Mouse (Mus musculus): Measurements from ENCODE around the gene Sprr2e.

Gene Sprr2e

DNA sequence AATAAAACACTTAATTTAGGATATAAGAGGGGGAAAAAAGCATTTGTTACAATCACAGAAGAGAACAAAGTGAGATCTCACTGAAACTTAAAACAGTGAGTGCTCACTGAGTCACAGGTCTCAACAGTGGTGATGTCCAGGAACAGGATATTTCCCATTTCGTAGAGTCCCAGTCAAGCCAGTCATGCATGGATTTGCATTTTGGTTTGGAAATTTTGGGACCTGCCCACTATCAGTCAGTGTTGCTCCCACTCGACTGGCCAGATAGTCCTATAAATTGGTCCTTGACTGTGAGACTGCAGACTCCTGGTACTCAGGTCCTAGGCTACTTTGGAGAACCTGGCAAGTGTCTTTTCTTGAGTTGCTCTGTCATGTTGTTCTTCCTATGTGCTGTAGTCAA lies at the start of gene Sprr2e:
Gene Sprr2e (plus strand): TSS at position 301 of the 400 bp plus-strand sequence.
- in situ Hi-C loops (cut with MboI, MseI) = loop anchor here (10.0 kb wide), 1 partner anchor 57 kb away; no protein-coding TSS in a partner anchor

DNA sequence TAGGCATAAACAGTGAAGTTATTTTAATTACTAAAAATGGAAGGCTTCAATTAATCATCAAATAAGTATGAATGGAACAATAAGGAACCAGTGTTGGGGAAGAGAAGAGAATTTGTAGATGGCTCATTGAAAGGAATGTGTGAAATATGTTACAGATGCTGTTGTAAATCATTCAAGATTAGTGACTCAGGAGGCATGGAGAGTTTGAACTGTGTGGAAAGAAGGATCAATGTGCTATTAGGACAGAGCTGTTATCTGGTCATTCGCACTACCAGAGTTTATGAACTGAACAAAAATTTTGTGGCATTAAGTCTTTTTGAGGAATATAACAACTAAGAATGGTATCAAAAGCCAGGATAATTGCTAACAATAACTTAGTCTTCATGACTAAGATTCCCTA lies 44.5 kb upstream of the Sprr2e start:
- in situ Hi-C loops (cut with MboI, MseI) = no loop called here

- in situ Hi-C loops (cut with MboI, MseI) = no loop called here
Observed at GRCm38 (mm10) chr3:92316320-92316719, 35.6 kb upstream of the Sprr2e start, which contains the start of gene Sprr2b. Gene Sprr2b (plus strand): TSS chr3:92316620.

DNA sequence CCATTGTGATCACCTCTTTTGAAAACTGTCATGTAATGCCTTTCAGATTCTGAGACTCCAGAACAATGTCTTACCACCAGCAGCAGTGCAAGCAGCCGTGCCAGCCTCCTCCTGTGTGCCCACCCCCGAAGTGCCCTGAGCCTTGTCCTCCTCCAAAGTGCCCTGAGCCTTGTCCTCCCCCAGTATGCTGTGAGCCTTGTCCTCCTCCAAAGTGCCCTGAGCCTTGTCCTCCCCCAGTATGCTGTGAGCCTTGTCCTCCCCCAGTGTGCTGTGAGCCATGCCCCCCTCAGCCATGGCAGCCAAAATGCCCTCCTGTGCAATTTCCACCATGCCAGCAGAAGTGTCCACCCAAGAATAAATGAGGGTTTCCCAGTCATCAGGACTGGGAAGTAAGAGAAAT lies 34.6 kb upstream of the Sprr2e start:
- in situ Hi-C loops (cut with MboI, MseI) = no loop called here

DNA sequence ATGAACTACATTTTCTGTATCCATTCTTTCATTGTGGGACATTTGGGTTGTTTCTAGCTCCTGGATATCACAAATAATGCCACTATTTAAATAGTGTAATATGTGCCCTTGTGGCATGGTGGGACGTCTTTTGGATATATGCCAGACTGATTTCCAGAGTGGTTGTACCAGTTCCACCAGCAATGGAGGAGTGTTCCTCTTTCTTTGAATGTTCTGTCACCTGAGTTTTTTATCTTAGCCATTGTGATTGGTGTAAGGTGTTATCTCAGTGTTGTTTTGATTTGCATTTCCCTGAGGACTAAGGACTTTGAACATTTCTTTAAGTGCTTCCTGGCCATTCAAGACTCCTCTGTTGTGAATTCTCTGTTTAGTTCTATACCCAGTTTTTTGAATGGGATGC lies 15.7 kb upstream of the Sprr2e start:
- in situ Hi-C loops (cut with MboI, MseI) = no loop called here

DNA sequence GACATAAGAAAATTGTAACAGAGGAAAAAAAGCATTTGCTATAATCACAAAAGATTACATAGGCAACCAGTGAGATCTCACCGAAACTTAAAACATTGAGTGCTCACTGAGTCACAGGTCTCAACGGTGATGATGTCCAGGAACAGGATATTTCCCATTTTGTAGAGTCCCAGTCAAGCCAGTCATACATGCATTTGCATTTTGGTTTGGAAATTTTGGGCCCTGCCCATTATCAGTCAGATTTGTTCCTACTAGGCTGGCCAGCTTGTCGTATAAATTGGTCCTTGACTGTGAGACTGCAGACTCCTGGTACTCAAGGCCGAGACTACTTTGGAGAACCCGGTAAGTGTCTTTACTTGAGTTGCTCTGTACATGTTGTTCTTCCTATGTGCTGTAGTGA lies 13.1 kb upstream of the Sprr2e start, which contains the start of gene Sprr2d:
Gene Sprr2d (plus strand): TSS at position 301 of the 400 bp plus-strand sequence.
- in situ Hi-C loops (cut with MboI, MseI) = no loop called here

GRCm38 (mm10) chr3:92361619-92362018 lies 9.7 kb downstream of the Sprr2e start:
- in situ Hi-C loops (cut with MboI, MseI) = no loop called here

- in situ Hi-C loops (cut with MboI, MseI) = no loop called here
Observed at GRCm38 (mm10) chr3:92364887-92365286, 12.9 kb downstream of the Sprr2e start, which contains the start of gene Sprr2f. Gene Sprr2f (plus strand): TSS chr3:92365187.

DNA sequence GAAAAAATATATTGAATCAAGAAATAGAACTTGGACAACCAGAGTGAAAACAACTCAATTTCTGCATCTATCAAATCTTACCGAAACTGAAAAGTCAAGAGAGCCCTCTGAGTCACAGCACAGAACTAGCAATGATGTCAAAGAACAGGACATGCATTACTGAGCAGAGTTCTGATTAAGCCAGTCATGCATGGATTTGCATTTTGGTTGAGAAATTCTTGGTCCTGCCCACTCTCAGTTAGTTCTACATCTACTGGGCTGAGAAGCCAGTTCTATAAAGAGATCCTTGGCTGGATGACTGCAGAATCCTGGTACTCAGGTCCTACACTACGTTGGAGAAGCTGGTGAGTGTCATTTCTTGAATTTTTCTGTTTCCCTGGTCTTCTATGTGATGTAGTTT lies 21.7 kb downstream of the Sprr2e start:
- in situ Hi-C loops (cut with MboI, MseI) = no loop called here

- in situ Hi-C loops (cut with MboI, MseI) = no loop called here
Observed at GRCm38 (mm10) chr3:92385385-92385784, 33.4 kb downstream of the Sprr2e start, which contains the start of gene Sprr2h. Gene Sprr2h (plus strand): TSS chr3:92385685.

GRCm38 (mm10) chr3:92394301-92394700 lies 42.4 kb downstream of the Sprr2e start:
- in situ Hi-C loops (cut with MboI, MseI) = loop anchor here (10.0 kb wide), 1 partner anchor 200 kb away; no protein-coding TSS in a partner anchor
